Mouse (Mus musculus) CH12.LX (cell line): ENCODE measurements around the gene Foxp1.
A peak's percentile ranks its signal among the peaks of the same experiment; 100 is the strongest.

Experiments
- CTCF ChIP-seq, 2 experiments: IDR thresholded peaks in 1 of 2; conservative IDR thresholded peaks in 1 of 2; 2 replicates each; pipeline ENCODE4 v1.5.1; 2011 to 2012; ENCODE audit warnings: low read depth in 2 of 2, low read length in 2 of 2, improper control_type of control experiment in 1 of 2, inconsistent platforms in 1 of 2, mild to moderate bottlenecking in 1 of 2, moderate library complexity in 1 of 2
- EP300 ChIP-seq: IDR thresholded peaks from 2 replicates; pipeline ENCODE4 v1.6.1; 2011; ENCODE audit warnings: low read length, improper control_type of control experiment
- JUN ChIP-seq: IDR thresholded peaks from 2 replicates; pipeline ENCODE4 v1.6.1; 2011; ENCODE audit warnings: low read depth, mild to moderate bottlenecking, low read length, improper control_type of control experiment, moderate library complexity; ENCODE audit not compliant: insufficient read depth
- JUND ChIP-seq: conservative IDR thresholded peaks from 2 replicates; pipeline ENCODE4 v1.6.1; 2011; ENCODE audit warnings: low read depth, low read length, improper control_type of control experiment
- KAT2A ChIP-seq: IDR thresholded peaks from 2 replicates; pipeline ENCODE4 v1.6.1; 2012; ENCODE audit warnings: low read length, improper control_type of control experiment, inconsistent platforms; ENCODE audit not compliant: insufficient replicate concordance
- MAFK ChIP-seq: IDR thresholded peaks from 2 replicates; pipeline ENCODE4 v1.6.1; 2011; ENCODE audit warnings: low read length, improper control_type of control experiment; ENCODE audit not compliant: insufficient replicate concordance
- MEF2A ChIP-seq: IDR thresholded peaks from 2 replicates; pipeline ENCODE4 v1.6.1; 2014; ENCODE audit warnings: low read depth, mild to moderate bottlenecking, inconsistent platforms, low read length, improper control_type of control experiment, borderline replicate concordance
- NELFE ChIP-seq: IDR thresholded peaks from 2 replicates; pipeline ENCODE4 v1.6.1; 2011; ENCODE audit warnings: low read depth, low read length, improper control_type of control experiment
- POLR2A ChIP-seq: IDR thresholded peaks from 2 replicates; pipeline ENCODE4 v1.6.1; 2011; ENCODE audit warnings: low read depth, mild to moderate bottlenecking, improper control_type of control experiment, low read length
- POLR2AphosphoS2 ChIP-seq: IDR thresholded peaks from 2 replicates; pipeline ENCODE4 v1.6.1; 2011; ENCODE audit warnings: low read depth, low read length, improper control_type of control experiment
- RAD21 ChIP-seq: IDR thresholded peaks from 2 replicates; pipeline ENCODE4 v1.6.1; 2011; ENCODE audit warnings: low read depth, mild to moderate bottlenecking, low read length, improper control_type of control experiment, moderate library complexity
- SIN3A ChIP-seq: IDR thresholded peaks from 2 replicates; pipeline ENCODE4 v1.6.1; 2012; ENCODE audit warnings: low read length, improper control_type of control experiment, inconsistent platforms
- ZC3H11A ChIP-seq: IDR thresholded peaks from 2 replicates; pipeline ENCODE4 v1.6.1; 2012; ENCODE audit warnings: low read depth, mild to moderate bottlenecking, inconsistent platforms, low read length, improper control_type of control experiment
- ZNF384 ChIP-seq: IDR thresholded peaks from 2 replicates; pipeline ENCODE4 v1.6.1; 2012; ENCODE audit warnings: low read depth, low read length, improper control_type of control experiment, inconsistent platforms

DNA sequence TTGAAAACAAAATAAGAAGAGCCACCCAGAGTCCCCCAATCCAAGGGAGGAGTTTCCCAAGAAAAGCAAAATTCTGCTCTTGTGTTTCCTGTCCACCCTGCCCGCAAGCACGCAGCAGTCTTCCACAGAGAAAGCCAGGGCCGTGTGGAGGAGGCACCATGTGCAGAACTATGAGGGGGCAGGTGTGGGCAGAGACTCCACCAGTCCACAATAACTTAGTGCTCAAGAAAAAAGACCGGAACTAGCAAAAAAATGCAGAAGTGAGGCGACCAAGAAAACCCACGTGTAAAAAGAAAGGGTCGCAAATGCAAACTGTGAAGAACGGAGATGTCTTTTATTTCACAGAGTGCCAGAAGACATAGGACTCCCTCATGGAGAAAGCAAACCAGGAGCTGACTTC lies 227.0 kb downstream of the Foxp1 start:
- no peak for TF ChIP-seq KAT2A
- no peak for TF ChIP-seq RAD21
- TF ChIP-seq SIN3A: no peak
- no peak for TF ChIP-seq POLR2A
- no peak for TF ChIP-seq EP300
- no peak for TF ChIP-seq CTCF (conservative IDR thresholded peaks at IDR 0.05 in 1 of 2, IDR thresholded peaks at IDR 0.05 in 1 of 2; ENCODE audit: low read depth in 2 of 2, low read length in 2 of 2)
- TF ChIP-seq MAFK: no peak
- no peak for TF ChIP-seq ZC3H11A
- TF ChIP-seq NELFE: no peak
- TF ChIP-seq ZNF384: peak; percentile 68
- no peak for TF ChIP-seq POLR2AphosphoS2
- TF ChIP-seq JUND: no peak
- TF ChIP-seq MEF2A: no peak
- TF ChIP-seq JUN: no peak
